Mouse (Mus musculus) megakaryocyte progenitor cell, adult 5-6 weeks (primary cell): ENCODE results near the gene Kcnj16. TPM values are rescaled to one million over a fixed set of nuclear protein-coding genes. Genes with fewer than 3 reads are reported as not detected.

Experiments
- ATAC-seq: replicated peaks from 2 replicates; pipeline ENCODE4 v1.8.0; 2016; ENCODE audit warnings: mild to moderate bottlenecking, moderate TSS enrichment, inconsistent platforms; ENCODE audit not compliant: poor library complexity
- total RNA-seq, 2 experiments: library from RNA; stranded (forward) in 1 of 2; stranded (reverse) in 1 of 2; fragments of 157-497, 149-512 nt in 1 of 2; fragments of 200-1000 nt in 1 of 2; gene quantifications; 2 replicates each; pipeline versions ENCODE4 v1.2.3 to v1.2.4; 2015 to 2017

Kcnj16 gene
- total RNA-seq, 2 experiments from 2014 or later, result not detected

DNA sequence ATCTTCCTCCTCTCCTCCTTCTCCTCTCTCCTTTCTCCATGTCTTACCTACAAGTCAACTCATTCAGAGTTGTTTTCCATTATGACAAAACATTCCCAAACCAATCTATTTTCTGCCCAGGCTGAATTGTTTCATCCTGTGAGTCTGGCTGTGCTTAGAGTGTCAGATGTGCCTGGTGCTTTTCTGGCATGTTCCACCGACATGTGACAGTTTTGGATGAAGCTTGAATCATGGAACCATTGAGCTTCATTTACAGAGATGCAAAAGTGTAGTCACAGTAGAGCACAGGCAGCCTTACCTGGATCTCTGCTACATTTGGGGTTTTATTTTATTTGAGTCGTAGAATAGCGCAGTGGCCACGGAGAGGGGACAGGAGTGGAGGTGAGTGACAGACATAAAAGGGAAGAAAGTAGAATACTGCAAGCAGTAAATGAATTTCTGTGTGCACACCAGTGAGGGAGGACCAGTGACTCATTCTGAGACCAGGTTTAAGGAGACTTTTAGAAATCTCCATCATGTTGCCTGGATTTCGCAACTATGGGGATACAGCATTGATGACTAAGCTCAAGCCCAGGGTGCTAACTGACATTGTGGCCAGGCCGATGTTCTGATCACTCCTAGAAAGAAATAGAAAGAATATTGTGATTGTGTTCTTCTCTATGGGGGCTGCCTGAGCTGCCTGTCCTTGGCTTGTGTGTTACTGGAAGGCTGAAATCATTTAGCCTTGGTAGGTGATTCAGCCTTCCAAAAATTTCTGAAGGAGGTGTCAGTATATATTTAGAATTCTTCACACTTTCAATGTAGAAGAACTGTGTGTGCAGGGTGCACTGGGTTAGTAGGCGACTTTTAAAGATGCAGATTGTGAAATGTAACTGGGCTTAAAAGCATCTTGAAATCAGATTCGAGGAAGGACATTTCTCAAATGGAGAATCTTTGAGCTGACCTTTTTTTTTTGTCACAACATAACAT, 87.3 kb downstream of the Kcnj16 start:
- ATAC-seq, result peak; percentile 75

DNA sequence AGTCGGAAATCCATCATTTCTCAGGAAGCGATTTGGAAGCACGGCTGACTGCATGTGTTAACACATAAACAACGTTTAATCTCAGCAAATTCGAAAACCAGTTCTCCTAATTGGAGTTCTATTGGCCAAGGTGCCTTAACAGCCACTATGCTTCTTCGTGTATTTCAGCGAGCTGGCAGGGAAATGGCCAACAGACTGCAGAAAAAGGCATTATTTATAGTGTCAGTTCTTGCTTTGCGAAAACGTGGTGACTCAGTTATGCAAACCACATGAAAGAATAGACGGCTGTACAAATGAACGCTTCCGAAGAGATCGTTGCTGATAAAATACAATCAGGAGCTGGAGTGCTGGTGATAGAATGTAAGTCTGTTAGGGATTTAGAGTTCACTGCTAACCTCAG, 88.2 kb downstream of the Kcnj16 start:
- no peak for ATAC-seq

DNA sequence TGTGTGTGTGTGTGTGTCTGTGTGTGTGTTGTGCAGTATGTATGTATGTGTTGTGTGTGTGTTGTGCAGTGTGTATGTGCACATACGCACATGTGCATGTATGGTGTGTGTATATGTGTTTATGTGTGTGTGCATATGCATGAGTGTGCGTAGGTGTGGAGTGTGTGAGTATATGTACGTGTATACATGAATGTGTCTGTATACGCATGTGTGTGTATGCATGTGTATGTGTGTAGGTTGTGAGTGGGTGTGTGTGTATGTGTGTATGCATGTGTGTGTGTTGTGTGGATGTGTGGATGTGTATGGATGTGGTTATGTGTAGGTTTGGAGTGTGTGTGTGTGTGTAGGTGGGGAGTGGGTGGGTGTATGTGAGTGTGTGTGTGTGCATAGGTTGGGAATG, 89.6 kb downstream of the Kcnj16 start:
- no peak for ATAC-seq

DNA sequence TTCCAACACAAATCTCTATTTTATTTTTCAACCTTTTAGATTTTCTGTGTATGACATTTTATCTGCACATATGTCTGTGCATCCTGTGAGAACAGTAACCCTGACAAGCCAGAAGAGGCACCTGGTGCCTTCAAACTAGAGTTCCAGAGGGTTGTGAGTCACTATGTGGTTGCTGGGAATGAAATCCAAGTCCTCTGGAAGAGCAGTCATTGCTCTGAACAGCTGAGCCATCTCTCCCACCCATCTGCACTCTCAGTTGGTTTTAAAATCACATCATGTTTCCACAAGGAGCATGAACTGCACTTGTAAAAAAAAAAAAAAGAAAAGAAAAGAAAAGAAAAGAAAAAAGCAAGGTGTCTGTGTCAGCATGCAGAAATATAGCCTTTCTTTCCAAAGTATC, 91.6 kb downstream of the Kcnj16 start:
- no peak for ATAC-seq

DNA sequence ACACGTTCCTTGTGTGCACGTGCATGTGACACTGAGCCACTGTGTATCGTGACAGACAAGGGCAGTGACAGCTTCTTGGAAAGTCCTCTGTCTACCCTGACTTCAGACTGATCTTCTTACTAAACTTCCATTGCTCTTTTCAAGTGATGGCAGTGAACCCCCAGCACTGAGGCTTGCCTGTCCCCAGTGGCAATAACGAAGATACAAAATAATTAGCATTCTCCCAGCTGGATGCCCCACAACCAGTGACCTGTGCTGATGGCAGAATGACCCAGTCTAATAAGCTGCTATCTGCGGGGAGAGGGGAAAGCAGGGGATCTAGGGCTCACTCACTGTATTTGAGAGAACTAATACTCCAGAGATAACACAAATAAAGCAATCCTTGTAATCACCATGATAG, 92.4 kb downstream of the Kcnj16 start:
- ATAC-seq, result no peak

DNA sequence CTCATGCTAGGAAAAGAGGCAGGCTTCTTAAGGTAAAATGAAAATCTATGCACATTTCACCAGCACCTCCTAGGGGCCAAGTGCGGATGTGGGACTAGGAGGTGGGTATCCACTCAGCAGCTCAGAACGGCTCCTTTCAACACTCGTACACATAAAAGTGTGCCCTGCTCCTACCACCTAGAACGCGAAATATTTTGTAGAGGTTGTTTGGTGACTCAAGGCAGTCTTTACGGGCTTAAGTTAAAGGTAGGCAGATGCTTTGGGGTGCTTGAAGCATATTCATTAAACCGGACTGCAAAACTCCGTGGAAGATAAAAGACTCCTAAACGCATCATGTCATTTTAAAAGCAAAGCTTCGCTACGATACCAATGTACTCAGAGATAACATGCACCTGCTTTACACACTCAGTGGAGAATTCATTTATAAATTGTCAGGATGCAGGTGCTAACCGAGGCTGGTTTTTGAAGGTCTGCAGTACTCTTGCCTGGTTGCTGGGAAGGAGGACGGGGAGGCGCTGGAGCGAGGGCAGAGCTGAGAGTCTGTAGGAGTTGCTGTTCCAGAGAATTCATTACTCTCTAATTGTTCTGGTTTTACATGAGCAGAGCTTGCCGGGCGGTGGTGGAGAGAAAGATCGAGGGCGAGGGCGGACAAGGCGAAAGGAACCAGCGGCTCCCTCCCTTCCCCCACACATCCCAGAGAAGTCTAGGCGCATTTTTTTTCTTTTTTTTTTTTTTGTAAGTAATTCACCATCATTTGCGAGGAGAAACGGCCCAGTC, 97.1 kb downstream of the Kcnj16 start:
- peak; percentile 54 for ATAC-seq

DNA sequence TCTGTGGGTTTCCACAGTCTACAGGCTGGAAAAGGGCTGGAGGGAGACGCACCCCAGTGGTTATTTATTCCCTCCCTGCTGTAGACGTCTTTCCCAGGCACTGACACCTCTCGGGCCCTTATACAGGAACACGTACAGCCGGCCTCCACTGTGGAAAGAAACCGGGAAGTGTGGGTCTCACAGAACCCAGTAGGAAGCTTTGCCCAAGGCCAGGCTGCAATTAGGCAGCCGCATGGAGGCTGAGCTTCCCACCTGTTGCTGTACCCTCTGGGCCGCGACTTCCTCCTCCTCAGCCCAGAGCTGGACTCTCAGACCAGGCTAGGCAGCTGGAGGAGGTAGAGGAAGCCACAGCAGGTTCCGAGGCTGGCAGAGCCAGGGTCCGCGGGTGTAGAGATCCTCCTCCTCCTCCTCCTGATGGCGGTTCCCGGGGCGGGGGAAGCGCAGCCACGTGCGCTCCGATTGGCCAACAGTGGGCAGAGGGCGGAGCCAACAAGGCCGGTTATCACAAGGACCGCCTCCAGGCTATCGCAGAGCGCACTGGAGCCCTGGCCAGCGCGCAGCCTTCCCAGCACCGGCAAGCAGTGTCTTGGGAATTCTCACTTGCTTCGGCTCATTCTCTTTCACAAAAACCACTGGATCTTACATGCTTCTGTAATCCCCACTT, 97.9 kb downstream of the Kcnj16 start, which contains the start of gene Kcnj2:
Gene Kcnj2 (plus strand): TSS at position 530 of the 664 bp plus-strand sequence.
- peak; percentile 90 for ATAC-seq

DNA sequence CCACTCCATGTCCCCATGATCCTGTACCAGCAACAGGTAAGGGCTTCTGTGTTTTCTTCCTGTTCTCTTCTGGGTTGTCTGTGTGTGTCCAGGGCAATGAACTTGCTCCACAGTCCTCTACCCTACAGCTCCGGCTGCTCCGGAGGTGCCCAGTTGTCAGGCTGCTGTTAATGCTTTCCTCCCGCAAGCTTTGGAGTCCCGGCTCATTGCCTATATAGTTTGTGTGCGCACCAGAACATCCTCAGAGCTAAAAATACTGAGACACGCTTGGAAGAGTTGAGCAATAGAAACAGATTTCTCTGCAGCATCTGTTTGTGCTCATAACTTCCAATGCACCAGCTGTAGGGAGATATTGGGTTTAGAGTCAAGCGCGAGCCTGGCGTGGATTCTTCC, 98.5 kb downstream of the Kcnj16 start:
- peak; percentile 36 for ATAC-seq

DNA sequence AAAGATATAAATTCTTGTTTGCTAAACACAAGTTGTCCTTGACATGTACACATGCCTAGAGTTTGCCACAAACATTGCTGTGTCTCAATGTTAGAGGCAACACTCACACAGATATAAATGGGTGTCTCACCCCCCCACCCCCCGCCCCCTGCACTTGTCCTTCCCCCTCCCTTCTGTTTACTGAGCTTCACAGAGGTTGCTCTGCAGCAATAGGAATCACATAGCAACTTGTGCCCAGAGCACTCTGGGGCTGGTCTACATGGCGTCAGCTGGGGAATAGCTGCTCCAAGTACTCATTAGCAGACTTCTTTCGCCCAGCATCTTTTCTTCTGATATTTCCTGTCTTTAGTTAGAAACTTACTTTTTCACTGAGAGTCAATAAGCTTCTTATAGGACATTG, 100.0 kb downstream of the Kcnj16 start:
- no peak for ATAC-seq

DNA sequence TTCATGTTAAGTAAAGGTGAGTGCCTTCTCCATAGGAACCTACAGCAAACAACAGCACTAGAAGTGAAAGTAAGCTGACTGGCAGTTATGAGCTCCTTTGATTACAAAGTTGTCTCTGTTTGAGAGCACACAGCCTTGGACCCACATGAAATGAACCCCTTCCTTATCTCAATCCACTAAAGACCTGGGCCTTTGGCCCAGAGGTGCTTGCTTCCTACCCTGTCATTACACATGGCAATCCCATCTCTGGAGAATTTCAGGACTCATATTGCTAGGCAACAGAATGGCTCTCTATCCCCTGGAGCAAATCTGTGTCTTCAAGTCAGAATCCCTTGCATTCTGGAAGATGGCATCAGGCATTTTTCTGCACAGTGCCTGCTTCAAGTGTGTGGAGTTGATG, 102.6 kb downstream of the Kcnj16 start:
- ATAC-seq, result no peak

DNA sequence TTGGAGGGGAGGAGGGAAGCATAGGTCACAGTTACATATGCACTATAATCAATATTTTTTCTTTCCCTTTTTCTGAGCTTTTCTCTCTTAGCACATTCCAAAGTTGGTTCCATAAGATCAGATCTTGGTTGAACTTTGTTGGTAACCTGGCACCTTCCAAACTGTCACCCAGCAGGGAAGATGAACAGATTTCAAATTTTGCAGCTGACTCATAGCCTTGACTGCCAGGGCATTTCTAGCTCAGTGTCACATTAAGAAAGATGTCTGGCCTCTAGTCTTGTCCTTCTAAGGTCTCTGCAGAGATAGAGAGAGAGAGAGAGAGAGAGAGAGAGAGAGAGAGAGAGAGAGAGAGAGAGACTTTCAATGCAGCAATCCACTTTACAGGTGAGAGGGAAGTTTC, 106.3 kb downstream of the Kcnj16 start:
- no peak for ATAC-seq

Other genes starting within 250 kb of the Kcnj16 start
- 5.4 and 6.6 TPM in 2 replicates for gene Kcnj2, start 98.1 kb downstream of the Kcnj16 start, total RNA-seq (2015)
- gene Kcnj2, start 98.1 kb downstream of the Kcnj16 start, total RNA-seq (2017), result 13.2 and 13.3 TPM in 2 replicates